Mouse (Mus musculus): ENCODE data around the gene Gm21962.

DNA sequence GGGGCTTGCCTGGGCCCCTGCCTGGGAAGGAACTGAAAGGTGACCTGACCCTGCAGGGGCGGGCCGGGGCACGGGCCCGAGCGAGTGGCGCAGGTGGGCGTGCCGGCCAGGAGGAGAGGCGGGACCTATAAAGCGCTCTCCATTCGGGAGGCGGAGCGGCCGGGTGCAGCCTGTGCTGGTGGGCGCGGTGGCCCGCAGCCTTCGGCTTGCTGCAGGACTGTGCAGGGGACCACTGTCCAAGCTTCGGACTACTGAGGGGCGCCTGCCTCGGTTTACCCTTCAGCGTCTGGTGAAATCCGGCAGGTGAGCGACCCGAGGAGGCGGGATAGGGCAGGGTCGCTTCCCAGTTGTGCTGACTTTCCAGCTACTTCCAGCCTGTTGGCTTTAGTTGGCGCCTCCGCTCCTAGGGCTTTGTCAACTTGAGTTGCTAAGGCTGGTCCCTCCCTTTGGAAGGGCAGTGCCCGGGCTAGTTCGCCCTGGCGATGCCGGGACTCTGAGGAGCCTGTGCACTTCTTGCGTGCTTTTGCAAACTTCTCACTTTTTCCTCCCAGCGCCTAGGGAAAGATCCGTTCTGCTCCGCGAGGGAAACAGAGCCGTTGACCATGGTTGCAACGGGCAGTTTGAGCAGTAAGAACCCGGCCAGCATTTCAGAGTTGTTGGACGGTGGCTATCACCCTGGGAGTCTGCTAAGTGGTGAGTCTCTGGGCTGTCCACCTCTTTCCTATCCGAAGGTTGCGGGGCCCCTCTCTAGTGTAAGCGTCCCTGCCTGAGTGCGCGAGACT lies 47.6 kb upstream of the Gm21962 start:
- no peak for TF ChIP-seq POLR2A (IDR thresholded peaks at IDR 0.05; ENCODE audit: extremely low read depth, insufficient read depth, low read length)
- TF ChIP-seq CTCF (IDR thresholded peaks at IDR 0.05; ENCODE audit: extremely low read depth, insufficient read depth, low read length) = no peak
